Mouse (Mus musculus) lung, postnatal 0 days (tissue): Measurements from ENCODE around the gene 4930486L24Rik.

Experiments
- CTCF ChIP-seq: IDR thresholded peaks from 2 replicates; pipeline ENCODE4 v1.5.1; 2016; ENCODE audit warnings: antibody characterized with exemption, mild to moderate bottlenecking
- EP300 ChIP-seq: IDR thresholded peaks from 2 replicates; pipeline ENCODE4 v1.6.1; 2016; ENCODE audit warnings: antibody characterized with exemption, mild to moderate bottlenecking, control low read depth

GRCm38 (mm10) chr13:60843153-60843552 is 21.1 kb downstream of the 4930486L24Rik start:
- TF ChIP-seq CTCF (no peak), EP300 (no peak)
